Mouse (Mus musculus) T-helper 2 cell (primary cell): Measurements from ENCODE around the gene 4933425L06Rik.

Experiments used
- in situ Hi-C: fragments of 300-600 bp; cut with MboI, MseI; formaldehyde crosslinking; loops from one replicate; pipeline ENCODE4 v1.15.1; 2025; ENCODE audit warnings: high pct_unique_total_duplicates

Gene 4933425L06Rik

DNA sequence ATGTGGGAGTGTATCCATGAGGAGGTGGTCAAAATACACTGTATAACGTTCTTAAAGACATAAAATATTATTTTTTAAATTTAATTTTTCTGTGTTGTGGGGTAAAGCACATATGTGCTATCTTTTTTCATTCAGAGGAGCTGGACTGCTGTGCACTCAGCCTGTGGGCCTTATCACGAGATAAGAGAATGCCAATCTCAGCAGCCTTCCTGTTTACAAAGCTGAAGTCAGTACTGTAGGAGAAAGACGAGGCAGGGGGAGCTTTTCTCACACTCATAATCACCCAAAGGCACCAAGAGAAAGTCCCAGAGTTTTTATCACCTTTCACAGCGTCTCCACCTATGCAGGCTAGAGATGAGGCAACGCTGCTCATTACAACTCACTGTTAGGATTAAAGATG lies 52.5 kb downstream of the 4933425L06Rik start:
- in situ Hi-C loops = no loop called here

DNA sequence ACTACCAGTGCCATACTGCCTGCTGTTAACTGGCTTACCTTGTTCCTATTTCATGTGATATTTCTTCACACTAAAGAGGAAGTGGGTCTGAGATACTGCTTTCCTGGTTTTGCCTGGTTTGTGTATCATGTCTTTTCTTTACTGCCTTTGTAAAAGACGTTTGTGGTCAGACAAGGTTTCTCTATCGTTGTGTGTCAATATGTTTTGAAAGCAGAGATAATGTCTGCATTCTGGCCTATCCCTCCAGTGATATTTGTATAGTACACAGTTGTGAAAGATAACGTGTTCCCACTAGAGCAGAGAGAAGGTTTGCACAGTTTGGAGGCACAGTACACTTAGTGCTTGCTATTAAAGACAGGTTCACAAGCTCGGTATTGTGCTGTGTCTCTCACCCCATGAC lies 58.0 kb downstream of the 4933425L06Rik start:
- in situ Hi-C loops = loop anchor here (5.0 kb wide), 1 partner anchor 178 kb away; no protein-coding TSS in a partner anchor

DNA sequence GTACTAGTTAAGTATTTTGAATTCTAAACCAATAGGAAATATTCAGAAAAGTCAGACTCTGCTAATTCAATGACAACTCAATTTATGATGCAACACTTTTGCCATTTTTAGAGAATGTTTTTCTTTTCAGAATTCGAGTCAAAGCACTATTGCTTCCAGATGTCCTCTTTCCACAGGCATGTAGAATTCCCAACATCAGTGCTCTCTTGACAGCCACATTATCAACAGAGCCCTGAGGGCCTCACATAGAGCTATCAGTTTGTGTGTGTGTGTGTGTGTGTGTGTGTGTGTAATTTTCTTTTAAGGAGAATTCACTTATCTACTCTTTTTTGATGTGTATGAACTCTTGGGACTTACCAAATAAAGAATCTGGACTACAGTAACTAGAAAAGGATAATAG lies 64.9 kb downstream of the 4933425L06Rik start:
- in situ Hi-C loops = no loop called here

DNA sequence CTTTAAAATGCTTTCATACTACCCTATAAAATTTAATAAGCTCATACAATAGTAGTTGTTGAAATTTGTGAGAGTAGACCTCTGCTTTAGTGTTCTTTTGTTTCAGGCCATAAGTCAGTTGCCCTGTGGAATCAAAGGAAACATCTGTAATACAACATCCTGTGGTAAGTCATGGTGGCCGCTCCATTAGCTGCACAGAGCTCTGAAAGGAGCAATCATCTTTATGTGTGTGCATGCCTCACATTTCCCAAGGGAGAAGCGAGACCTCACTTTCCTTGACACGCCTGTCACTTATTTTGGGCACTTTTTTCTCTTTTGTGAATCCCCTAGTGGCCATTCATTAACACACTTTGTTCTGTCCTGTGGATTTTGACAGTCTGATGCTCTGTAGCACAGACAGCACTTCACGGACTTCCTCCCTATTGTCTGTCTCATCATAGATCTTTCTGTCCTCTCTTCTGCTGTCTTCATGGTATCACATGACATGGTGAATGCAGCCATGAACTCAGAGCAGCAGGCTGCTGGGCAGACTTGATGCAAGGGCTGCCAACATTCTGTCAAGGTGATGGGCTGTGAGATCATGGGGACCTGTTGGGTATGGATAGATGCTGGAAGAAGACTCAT lies 66.0 kb downstream of the 4933425L06Rik start:
- in situ Hi-C loops = no loop called here

GRCm38 (mm10) chr13:105150006-105150405 lies 68.1 kb downstream of the 4933425L06Rik start:
- in situ Hi-C loops = no loop called here

GRCm38 (mm10) chr13:105153955-105154354 lies 72.0 kb downstream of the 4933425L06Rik start:
- in situ Hi-C loops = no loop called here

- in situ Hi-C loops = no loop called here
These were observed 83.5 kb downstream of the 4933425L06Rik start for GRCm38 (mm10) chr13:105165441-105165840.
